Mouse (Mus musculus) R1 (cell line): ENCODE measurements around the gene Chchd3.

Source experiments
- DNase-seq: peaks from one replicate; pipeline ENCODE4 v3.0.0-alpha.2; 2018; ENCODE audit warnings: low read depth, low spot score

Gene Chchd3

DNA sequence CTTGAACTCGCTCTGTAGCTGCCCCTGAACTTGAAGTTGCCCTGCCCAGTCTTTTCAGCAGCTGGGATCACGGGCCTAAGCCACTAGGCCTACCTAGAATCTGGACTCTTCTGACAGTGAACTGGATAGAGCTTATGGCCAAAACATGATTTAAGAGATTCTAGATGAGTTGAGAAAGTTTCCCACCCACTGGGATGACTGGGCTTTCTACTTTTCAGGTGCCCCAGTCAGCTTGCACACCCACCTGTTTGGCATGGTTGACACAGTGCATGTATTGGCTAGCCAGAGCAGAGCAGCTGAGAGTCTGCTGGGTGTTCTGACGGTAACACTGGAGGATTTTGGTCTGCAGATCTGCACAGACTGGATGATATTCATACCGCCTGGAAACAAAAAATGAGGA is 256.4 kb downstream of the Chchd3 start:
- DNase-seq, result no peak

DNA sequence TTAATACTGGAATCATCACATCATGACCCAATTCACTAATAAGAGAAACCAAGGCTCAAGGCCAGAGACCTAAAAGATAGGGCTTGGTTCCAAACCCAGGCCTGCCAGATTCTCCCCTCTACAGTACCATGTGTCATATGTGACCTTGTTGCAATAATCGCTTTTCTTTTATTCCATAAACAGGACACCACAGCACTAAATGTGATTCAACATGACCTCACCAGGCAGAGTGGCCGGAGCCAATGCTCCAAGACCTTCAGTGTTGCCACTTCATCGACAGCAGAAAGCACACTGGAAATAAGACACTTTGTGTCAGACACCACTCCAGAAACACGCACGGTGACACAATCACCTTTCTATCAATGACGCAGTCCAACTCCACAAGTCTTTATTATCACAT is 258.3 kb downstream of the Chchd3 start:
- peak; percentile 16 for DNase-seq

DNA sequence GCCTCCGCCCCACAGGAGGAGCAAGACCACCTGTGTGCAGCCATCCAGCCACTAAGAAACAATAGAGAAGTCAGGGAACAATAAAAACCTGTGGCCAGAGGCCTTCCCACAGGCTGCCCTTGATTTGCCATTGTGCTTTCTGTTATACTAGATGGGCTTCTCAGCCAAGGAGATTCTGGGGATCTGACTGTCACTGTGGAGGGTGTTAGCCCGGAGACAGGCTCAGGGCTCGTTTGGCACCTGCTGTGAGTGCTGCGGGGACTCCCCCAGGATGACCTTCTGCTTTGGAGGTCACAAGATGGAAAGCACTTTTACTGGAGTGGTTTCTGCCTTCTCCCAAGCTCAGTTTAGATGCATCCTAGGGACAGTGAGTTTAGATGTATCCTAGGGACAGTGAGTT is 262.5 kb downstream of the Chchd3 start:
- peak; percentile 92 for DNase-seq

DNA sequence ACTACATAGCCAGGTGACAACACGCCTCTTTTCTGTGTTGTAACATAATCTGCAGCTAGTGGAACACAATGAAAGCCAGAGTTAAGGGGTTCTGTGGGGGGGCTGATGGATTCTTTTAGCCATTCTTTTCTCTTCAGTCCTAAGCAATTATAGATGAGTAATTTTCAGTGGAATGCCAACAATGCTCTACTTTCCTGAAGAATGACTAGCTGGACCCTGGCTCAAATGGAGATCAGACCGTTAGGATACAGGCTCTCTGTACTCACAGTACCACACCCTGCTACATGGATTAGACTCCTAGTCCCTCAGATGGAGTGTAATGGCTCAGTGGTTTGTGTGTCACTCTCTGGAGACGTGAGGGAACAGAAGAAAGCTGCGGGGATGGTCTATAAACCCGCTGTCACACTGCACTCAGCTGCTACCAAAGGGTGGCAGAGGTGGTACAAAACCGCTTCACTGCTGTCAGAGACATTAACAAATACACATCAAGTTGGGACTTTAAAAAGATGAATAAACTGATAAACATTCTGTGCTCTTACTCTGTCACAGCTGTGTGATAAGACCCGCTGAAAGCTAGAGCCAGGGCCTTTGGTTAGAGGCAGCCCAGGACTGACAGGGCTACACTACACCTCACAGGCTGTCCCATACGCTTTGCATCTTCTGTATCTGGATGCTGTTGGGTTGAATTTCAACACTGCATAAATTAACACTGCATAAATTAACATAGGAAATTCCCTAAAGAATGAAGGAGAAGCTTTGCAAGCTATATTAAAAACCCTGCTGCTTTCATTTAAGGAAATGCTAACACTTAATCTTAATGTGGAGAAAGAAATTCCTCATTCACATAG is 264.2 kb downstream of the Chchd3 start:
- peak; percentile 46 for DNase-seq

DNA sequence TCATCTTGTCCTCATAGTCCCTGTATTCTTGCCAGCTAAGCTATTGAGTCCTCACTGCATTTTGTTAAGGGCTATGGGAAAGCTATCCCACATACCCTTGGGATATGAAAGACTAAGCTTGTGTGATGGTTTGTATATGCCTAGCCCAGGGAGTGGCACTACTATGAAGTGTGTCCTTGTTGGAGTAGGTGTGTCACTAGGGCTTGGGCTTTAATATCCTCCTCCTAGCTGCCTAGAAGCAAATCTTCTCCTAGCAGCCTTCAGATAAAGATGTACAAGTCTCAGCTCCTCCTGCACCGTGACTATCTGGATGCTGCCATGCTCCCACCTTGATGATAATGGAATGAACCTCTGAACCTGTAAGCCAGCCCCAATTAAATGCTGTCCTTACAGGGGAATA is 266.5 kb downstream of the Chchd3 start:
- no peak for DNase-seq

DNA sequence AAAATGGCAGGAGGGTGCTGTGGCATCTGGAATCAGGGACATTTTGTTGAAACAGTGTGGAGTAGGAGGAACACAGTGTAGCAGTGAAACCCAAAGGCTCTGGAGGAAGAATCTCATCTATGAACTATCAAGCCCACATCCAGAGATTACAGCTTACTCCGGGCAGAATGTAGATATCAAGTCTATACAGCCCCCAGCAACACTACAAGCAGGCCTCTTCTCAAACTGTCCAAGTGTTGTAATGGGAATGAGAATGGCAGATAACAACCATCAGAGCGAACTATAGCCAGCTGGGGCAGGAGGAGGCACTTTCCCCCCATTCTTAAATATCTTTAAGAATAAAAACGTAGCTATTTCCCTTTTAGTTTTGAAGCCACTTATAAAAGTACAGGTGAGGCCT is 266.9 kb downstream of the Chchd3 start:
- no peak for DNase-seq

DNA sequence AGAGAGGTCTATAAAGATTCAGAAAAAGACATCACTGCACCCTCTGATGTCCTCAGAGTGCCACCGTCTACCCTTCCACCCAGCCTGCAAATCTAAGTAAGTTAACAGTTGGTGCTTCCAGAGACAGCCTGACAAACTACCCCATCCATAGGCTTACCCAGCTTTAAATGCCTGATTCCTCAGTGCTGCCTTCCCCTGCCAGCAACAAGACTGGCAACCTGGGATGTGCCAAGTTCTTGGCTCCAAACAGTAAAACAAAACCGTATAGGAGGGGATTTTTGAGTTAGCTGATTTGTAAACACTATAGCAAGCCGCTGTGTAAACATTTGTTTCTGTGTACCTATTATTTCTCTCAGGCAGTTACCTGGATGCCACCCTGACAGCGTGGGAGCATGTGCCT is 269.6 kb downstream of the Chchd3 start:
- no peak for DNase-seq

DNA sequence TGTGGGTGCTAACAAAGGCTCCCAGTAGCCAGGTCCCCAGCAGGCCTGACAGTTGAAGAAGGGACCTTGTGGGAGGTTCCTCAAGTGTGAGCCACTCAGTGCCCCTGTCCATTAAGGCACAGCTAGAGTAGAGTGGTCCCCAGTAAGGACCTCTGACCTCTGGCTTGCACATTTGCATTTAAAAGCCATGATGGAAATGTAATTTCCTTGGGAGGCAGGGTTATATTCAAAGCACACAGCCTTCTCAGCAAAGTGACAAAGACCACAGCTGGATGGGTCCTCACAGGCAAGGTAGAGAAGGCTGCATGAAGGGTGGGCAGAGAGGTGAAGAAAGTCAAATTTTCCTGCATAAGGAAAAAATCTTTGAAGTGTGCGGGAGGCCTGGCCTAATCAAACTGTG is 272.7 kb downstream of the Chchd3 start:
- DNase-seq, result peak; percentile 59

DNA sequence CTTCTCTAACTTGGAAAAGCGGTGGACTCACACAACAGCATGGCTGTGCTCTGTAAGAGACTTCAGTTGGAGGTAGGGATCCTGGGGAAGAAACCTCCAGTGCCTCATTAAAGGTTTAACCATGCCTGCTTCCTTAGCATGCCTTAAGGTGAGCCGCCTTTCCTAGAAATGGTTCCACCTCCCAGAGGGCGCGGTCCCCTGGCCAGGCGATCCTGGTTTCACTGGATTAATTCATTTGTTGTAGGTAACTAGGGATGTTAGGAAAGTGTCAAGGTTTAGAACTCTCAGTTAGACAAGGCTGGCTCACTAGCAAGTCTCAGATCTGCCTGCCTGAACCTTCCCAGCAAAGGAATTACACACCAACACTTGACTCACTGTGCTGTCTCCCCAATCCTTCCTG is 273.9 kb downstream of the Chchd3 start:
- peak; percentile 49 for DNase-seq

DNA sequence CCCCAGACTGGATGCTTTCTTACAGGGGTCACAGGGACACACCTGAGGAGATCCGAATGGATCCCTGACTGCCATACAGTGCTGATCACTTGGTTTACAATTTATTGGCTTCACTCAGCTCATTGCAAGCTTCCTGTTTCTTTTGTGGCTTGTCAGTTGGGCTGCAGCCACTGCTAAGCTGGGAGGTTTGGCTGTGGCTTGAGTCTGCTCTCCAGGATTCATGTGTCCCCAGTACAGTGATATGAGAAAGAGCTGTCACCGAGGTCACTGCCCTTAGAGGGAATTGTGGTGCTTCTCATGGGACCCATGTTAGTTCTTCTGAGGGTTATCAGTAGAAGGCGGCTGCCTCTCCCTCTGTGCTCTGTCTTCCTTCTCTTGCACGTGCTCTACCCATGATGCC is 277.0 kb downstream of the Chchd3 start:
- no peak for DNase-seq

DNA sequence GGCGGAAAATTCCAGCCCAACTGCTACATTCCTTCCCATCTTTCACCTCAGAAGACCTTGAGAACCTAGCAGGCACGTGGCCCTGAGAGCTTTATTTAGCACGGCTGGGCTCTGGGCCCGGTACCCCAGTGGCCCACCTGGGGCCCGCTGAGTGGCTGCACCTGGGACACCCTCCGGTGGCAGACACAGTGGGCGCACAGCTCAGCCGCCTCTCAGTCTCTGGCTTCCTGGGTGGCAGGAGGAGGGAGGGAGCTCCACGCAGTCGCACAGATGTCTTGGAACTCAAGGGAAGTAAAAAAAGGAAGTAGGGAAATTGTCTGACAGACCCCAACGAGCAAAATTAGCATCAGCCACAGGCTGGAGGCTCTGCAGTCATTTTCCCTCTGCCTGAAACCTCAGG is 279.5 kb downstream of the Chchd3 start:
- peak; percentile 26 for DNase-seq

DNA sequence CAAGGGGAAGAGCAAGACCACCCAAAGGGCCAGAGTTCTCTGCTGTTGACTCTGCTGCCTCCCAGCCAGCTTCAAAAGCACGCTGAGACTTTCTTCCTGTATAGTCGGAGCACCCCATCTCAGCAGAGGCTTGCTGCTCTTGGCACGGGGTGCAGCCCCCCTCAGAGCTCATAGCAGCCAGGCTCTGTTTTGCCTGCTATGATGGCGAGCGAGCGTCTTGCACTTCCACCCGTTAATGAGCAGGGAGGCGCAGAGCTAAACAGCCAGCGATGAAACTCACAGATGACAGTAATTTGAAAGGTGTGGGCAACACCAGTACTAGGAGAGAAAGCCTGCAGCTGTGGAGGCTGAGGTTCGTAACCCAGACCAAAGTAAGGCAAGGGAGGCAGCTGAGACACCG is 283.7 kb downstream of the Chchd3 start:
- no peak for DNase-seq

DNA sequence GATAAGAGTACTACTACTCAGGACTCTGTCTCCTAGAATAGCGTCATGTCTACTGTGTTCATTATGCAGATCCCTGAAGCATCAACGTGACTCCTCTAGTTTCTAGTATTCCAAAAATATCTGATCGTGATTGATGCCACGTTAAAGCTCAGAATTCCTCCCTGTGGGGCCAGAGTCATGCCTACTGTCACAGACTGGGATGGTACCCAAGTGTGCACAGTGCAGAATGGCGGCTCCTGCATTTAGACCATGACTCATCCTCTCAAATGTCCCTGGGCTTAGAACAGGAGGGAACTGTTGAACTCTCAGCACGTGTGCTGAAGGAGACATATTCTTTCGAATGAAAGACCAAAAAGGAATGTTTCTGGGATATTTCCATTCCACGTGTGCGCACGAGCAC is 305.5 kb downstream of the Chchd3 start:
- no peak for DNase-seq

DNA sequence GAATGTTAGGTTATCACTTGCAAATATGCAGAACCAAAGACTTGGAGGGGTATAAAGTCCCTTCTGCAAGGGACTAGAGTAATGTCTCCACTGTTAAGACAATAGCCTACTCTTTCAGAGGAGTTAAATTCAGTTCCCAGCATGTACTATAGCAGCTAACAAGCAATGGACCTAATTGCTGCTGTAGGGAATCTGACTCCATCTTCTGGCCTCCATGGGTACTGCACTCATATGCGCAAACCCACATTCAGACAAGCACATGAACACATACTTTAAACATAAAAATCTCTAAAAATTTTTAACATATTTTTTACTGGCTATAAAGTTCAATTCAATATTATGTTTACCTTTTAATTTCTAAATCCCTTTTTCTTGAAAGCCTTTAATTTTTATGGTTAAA is 310.2 kb downstream of the Chchd3 start:
- peak; percentile 34 for DNase-seq

DNA sequence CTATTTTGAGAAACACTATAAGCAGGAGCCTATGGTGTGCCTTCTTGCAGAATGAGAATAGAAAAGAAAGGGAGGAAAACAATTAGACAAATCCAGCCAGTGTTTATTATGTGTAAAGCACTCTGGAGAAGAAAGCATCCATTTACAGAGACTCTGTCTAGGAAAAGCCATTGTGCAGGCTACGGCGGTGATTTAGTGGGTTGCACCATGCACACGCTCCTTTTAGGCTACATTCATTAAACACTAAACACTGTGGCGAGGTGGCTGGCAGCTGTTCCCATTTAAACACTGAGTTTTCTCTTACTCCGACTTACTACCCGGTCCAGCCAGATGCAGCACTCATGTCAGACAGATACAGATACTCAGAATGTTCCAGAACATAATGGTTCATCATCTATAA is 311.3 kb downstream of the Chchd3 start:
- no peak for DNase-seq

DNA sequence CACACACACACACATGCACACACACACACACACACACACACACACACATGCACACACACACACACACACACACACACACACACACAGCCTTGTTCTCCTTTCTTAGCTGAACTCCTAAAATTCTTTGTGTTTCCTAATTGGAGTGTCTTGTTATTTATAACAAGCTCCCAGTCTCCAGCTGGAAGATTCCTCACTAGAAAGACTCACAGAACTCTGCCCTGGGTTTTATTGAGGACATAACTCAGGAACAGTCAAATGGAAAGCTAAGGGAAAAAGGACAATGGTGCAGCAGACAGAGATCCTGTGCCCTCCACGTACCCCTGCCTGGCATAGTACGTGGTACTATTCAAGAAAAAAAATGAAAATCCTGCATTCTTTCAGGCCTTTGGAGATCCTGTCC is 312.7 kb downstream of the Chchd3 start:
- no peak for DNase-seq
